Mouse (Mus musculus) stomach, adult 2 months (tissue): Measurements from ENCODE around the gene Olfr709-ps1. TPM values are rescaled to one million over a fixed set of nuclear protein-coding genes. Genes with fewer than 3 reads are reported as not detected.

Experiments
- polyA plus RNA-seq: library from polyadenylated mRNA; depleted of rRNA; stranded (reverse); fragments of >200 nt; gene quantifications from 2 replicates; pipeline ENCODE4 v1.2.3, GENCODE M21; 2012; rRNA removed

Olfr709-ps1 gene
- polyA plus RNA-seq = not detected in 2 replicates

DNA sequence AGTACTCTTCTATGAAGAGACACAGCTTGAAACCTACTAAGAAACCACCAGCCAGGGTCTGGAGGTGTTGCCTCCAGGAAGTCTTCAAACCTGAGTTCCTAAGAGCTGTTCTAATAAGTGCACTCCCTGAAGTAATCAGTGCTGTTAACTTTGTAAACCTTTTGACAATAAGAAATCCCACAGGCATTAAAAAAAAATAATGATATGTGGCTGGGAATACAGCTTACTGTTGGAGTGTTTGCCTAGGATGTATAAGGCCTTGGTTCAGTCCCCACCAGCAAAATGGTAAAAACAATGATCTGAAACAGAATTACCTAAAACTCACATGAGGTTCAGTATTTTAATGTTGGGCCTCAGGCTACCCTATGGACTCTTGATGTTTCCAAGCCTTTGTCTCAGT, at the start of gene Olfr709-ps1:
TSS of gene Olfr709-ps1 (minus strand) at position 101 of the 400 bp plus-strand sequence.

GRCm38 (mm10) chr7:106975353-106975752, 43.3 kb upstream of the Olfr709-ps1 start, which contains the start of gene Olfr711:
TSS of gene Olfr711 (minus strand) at chr7:106975453.

DNA sequence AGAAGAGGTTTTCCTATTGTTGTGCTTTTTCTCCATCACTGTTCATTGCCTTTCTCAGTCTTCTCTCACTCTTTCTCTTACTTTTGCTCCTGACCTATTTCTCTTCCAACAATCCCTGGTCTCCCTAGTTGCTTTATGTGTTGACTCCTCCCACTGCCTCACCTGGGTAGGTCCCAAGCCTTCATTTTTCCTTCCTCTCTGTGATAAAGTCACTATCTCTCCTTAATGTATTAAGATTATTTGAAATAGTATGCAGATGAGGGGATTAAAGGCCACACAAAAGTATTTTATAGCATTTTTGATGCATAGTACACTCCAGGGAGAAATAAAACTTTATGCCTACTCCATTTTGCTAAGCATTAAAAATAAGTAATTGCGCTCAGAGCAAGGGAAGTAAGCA, 31.8 kb upstream of the Olfr709-ps1 start, which contains the start of gene Olfr6:
TSS of gene Olfr6 (minus strand) at position 101 of the 400 bp plus-strand sequence.

GRCm38 (mm10) chr7:106948212-106948611, 16.2 kb upstream of the Olfr709-ps1 start, which contains the start of gene Olfr710:
TSS of gene Olfr710 (minus strand) at chr7:106948312.

GRCm38 (mm10) chr7:106907676-106908075, 24.3 kb downstream of the Olfr709-ps1 start, which contains the start of gene Olfr1532-ps1:
TSS of gene Olfr1532-ps1 (plus strand) at chr7:106908001.

DNA sequence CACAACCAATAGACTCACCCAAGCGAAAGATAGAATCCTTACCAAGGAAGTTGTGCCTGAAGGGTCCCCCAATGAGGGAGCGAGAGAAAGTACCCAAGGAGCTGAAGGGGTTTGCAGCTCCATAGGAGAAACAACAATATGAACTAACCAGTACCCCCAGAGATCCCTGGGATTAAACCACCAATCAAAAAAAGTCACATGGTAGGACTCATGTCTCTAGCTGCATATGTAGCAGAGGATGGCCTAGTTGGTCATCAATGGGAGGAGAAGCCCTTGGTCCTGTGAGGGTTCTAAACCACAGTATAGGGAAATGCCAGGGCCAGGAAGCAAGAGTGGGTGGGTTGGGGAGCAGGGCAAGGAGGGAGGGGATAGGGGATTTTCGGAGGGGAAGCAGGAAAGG, 30.9 kb downstream of the Olfr709-ps1 start, which contains the start of gene Olfr707:
TSS of gene Olfr707 (minus strand) at position 101 of the 400 bp plus-strand sequence.

GRCm38 (mm10) chr7:106888062-106888461, 44.0 kb downstream of the Olfr709-ps1 start, which contains the start of gene Olfr706:
TSS of gene Olfr706 (minus strand) at chr7:106888162.

GRCm38 (mm10) chr7:106876791-106877190, 55.2 kb downstream of the Olfr709-ps1 start, which contains the start of gene Olfr705:
TSS of gene Olfr705 (minus strand) at chr7:106876891.

Other genes with a start within 250 kb of the Olfr709-ps1 start
- not detected in 2 replicates for gene Olfr694, start 240.4 kb downstream of the Olfr709-ps1 start, polyA plus RNA-seq
- gene Olfr695, start 215.8 kb downstream of the Olfr709-ps1 start, polyA plus RNA-seq = not detected in 2 replicates
- not detected in 2 replicates for gene Olfr697, start 189.8 kb downstream of the Olfr709-ps1 start, polyA plus RNA-seq
- gene Olfr698, start 176.8 kb downstream of the Olfr709-ps1 start, polyA plus RNA-seq = not detected in 2 replicates
- gene Olfr699, start 139.0 kb downstream of the Olfr709-ps1 start, polyA plus RNA-seq = not detected in 2 replicates
- not detected in 2 replicates for gene Olfr700, start 123.4 kb downstream of the Olfr709-ps1 start, polyA plus RNA-seq
- not detected in 2 replicates for gene Olfr701, start 118.1 kb downstream of the Olfr709-ps1 start, polyA plus RNA-seq
- gene Olfr702, start 98.3 kb downstream of the Olfr709-ps1 start, polyA plus RNA-seq = not detected in 2 replicates
- not detected in 2 replicates for gene Olfr703, start 88.9 kb downstream of the Olfr709-ps1 start, polyA plus RNA-seq
- not detected in 2 replicates for gene Olfr704, start 69.0 kb downstream of the Olfr709-ps1 start, polyA plus RNA-seq
- gene Olfr705, start 55.3 kb downstream of the Olfr709-ps1 start, polyA plus RNA-seq = not detected in 2 replicates
- not detected in 2 replicates for gene Olfr706, start 44.1 kb downstream of the Olfr709-ps1 start, polyA plus RNA-seq
- not detected in 2 replicates for gene Olfr707, start 31.0 kb downstream of the Olfr709-ps1 start, polyA plus RNA-seq
- not detected in 2 replicates for gene Olfr1532-ps1, start 24.2 kb downstream of the Olfr709-ps1 start, polyA plus RNA-seq
- not detected in 2 replicates for gene Olfr710, start 16.1 kb upstream of the Olfr709-ps1 start, polyA plus RNA-seq
- gene Olfr6, start 31.7 kb upstream of the Olfr709-ps1 start, polyA plus RNA-seq = not detected in 2 replicates
- gene Olfr711, start 43.2 kb upstream of the Olfr709-ps1 start, polyA plus RNA-seq = not detected in 2 replicates
- gene Olfr2, start 73.9 kb upstream of the Olfr709-ps1 start, polyA plus RNA-seq = not detected in 2 replicates
- gene Olfr713, start 99.0 kb upstream of the Olfr709-ps1 start, polyA plus RNA-seq = not detected in 2 replicates
- not detected in 2 replicates for gene Olfr714, start 138.8 kb upstream of the Olfr709-ps1 start, polyA plus RNA-seq
- not detected in 2 replicates for gene Olfr17, start 161.0 kb upstream of the Olfr709-ps1 start, polyA plus RNA-seq
- not detected in 2 replicates for gene Olfr715b, start 178.2 kb upstream of the Olfr709-ps1 start, polyA plus RNA-seq
- gene Olfr715, start 198.9 kb upstream of the Olfr709-ps1 start, polyA plus RNA-seq = not detected in 2 replicates
- not detected in 2 replicates for gene Olfr716, start 206.1 kb upstream of the Olfr709-ps1 start, polyA plus RNA-seq
- not detected in 2 replicates for gene Nlrp14, start 234.8 kb upstream of the Olfr709-ps1 start, polyA plus RNA-seq